Mouse (Mus musculus): Measurements from ENCODE around the gene St6gal1. TPM values are rescaled to one million over a fixed set of nuclear protein-coding genes. Genes with fewer than 3 reads are reported as not detected.

St6gal1 gene
- total RNA-seq, 1 experiment: 7.2 TPM

- Histone ChIP-seq H3K27ac (ENCODE audit: insufficient read depth, low read depth, low read length, poor library complexity, severe bottlenecking) (no peak overlapping the region), H3K4me1 (ENCODE audit: control insufficient read depth in 2 of 2, insufficient read depth in 2 of 2, low read length in 2 of 2, poor library complexity in 1 of 2) (no peaks in the 10 kb centered on the region), H3K36me3 (ENCODE audit: control insufficient read depth, insufficient read depth, low read length, poor library complexity, severe bottlenecking) (no peaks in the 10 kb centered on the region), H3K9ac (ENCODE audit: insufficient read depth, low read depth, low read length, poor library complexity, severe bottlenecking) (no peak overlapping the region), H3K9me3 (ENCODE audit: control insufficient read depth, insufficient read depth, low read depth, low read length) (no peaks in the 10 kb centered on the region), H3K4me3 (ENCODE audit: insufficient read depth in 1 of 2, low read depth in 1 of 2, low read length in 2 of 2, poor library complexity in 1 of 2, severe bottlenecking in 1 of 2) (no peak overlapping the region)
- in situ Hi-C loops (cut with MboI; ENCODE audit: low sequenced_read_pairs in 2 of 2, unreplicated experiment in 2 of 2): no loop called here
- DNase-seq (ENCODE audit: low read depth, low spot score): no peak
- TF ChIP-seq ZC3H11A (IDR thresholded peaks at IDR 0.05; ENCODE audit: borderline replicate concordance, low read depth, low read length) (no peak), ZNF384 (IDR thresholded peaks at IDR 0.05; ENCODE audit: low read depth, low read length) (no peak), HCFC1 (IDR thresholded peaks at IDR 0.05; ENCODE audit: borderline replicate concordance, insufficient read depth, low read length) (no peak), MAFK (IDR thresholded peaks at IDR 0.05; ENCODE audit: insufficient read depth, low read depth, low read length) (no peak), CHD2 (IDR thresholded peaks at IDR 0.05; ENCODE audit: low read depth, low read length) (no peak)
These were observed 81.5 kb downstream of the St6gal1 start for GRCm38 (mm10) chr16:23305830-23306623.

DNA sequence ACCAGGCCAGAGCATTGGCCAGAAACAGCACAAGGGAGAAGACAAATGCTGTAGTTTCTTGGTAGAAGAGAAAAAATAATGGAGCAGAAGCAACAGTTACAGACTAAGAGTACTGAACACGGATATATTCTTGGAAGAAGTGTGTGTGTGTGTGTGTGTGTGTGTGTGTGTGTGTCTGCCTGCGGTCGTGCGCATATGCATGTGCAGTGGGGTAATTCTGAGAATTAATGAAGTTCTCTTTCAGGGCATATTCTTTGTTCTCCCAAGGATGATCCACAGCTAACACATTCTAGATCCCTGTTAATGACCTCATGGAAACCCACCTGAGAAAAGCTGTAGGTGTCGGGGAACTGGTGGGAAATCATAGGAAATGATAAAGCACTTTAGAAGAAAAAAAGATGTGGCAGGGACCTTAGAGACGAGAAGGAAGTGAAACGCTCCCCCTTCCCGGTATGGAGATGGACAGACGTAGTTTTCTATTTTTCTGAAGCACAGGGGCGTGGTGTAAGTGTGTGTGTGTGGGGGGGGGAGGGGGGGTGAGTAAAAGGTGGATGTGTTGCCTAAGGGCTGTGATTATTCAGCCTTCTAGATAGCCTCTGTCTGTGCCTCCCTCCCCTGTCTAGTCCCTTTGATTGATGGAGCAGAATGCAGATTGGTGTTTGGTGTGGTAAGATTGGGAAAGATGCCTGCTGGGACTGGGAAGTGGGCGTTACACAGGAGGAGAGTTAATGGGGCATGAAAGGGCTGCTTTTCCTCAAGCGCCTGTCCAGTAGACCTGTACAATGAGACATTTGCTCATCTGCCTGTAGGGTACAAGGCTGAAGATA, 82.8 kb downstream of the St6gal1 start:
- DNase-seq (ENCODE audit: low read depth, low spot score): no peak
- Histone ChIP-seq H3K4me1 (ENCODE audit: control insufficient read depth in 2 of 2, insufficient read depth in 2 of 2, low read length in 2 of 2, poor library complexity in 1 of 2) (no peaks in the 10 kb centered on the region), H3K27ac (ENCODE audit: insufficient read depth, low read depth, low read length, poor library complexity, severe bottlenecking) (no peak overlapping the region), H3K9me3 (ENCODE audit: control insufficient read depth, insufficient read depth, low read depth, low read length) (no peaks in the 10 kb centered on the region), H3K36me3 (ENCODE audit: control insufficient read depth, insufficient read depth, low read length, poor library complexity, severe bottlenecking) (no peaks in the 10 kb centered on the region), H3K4me3 (ENCODE audit: insufficient read depth in 1 of 2, low read depth in 1 of 2, low read length in 2 of 2, poor library complexity in 1 of 2, severe bottlenecking in 1 of 2) (no peak overlapping the region), H3K9ac (ENCODE audit: insufficient read depth, low read depth, low read length, poor library complexity, severe bottlenecking) (no peak overlapping the region)
- in situ Hi-C loops (cut with MboI; ENCODE audit: low sequenced_read_pairs in 2 of 2, unreplicated experiment in 2 of 2): no loop called here
- TF ChIP-seq CHD2 (IDR thresholded peaks at IDR 0.05; ENCODE audit: low read depth, low read length): no peak
- no peak for TF ChIP-seq ZC3H11A (IDR thresholded peaks at IDR 0.05; ENCODE audit: borderline replicate concordance, low read depth, low read length)
- TF ChIP-seq ZNF384 (IDR thresholded peaks at IDR 0.05; ENCODE audit: low read depth, low read length): no peak
- TF ChIP-seq MAFK (IDR thresholded peaks at IDR 0.05; ENCODE audit: insufficient read depth, low read depth, low read length): no peak
- no peak for TF ChIP-seq HCFC1 (IDR thresholded peaks at IDR 0.05; ENCODE audit: borderline replicate concordance, insufficient read depth, low read length)

- Histone ChIP-seq H3K36me3 (ENCODE audit: control insufficient read depth, insufficient read depth, low read length, poor library complexity, severe bottlenecking) (no peaks in the 10 kb centered on the region), H3K9me3 (ENCODE audit: control insufficient read depth, insufficient read depth, low read depth, low read length) (no peaks in the 10 kb centered on the region), H3K4me1 (ENCODE audit: control insufficient read depth in 2 of 2, insufficient read depth in 2 of 2, low read length in 2 of 2, poor library complexity in 1 of 2) (no peaks in the 10 kb centered on the region), H3K9ac (ENCODE audit: insufficient read depth, low read depth, low read length, poor library complexity, severe bottlenecking) (no peak overlapping the region), H3K27ac (ENCODE audit: insufficient read depth, low read depth, low read length, poor library complexity, severe bottlenecking) (no peak overlapping the region), H3K4me3 (ENCODE audit: insufficient read depth in 1 of 2, low read depth in 1 of 2, low read length in 2 of 2, poor library complexity in 1 of 2, severe bottlenecking in 1 of 2) (no peak overlapping the region)
- in situ Hi-C loops (cut with MboI; ENCODE audit: low sequenced_read_pairs in 2 of 2, unreplicated experiment in 2 of 2): no loop called here
- DNase-seq (ENCODE audit: low read depth, low spot score): no peak
- TF ChIP-seq ZNF384 (IDR thresholded peaks at IDR 0.05; ENCODE audit: low read depth, low read length) (no peak), CHD2 (IDR thresholded peaks at IDR 0.05; ENCODE audit: low read depth, low read length) (no peak), HCFC1 (IDR thresholded peaks at IDR 0.05; ENCODE audit: borderline replicate concordance, insufficient read depth, low read length) (no peak), MAFK (IDR thresholded peaks at IDR 0.05; ENCODE audit: insufficient read depth, low read depth, low read length) (no peak), ZC3H11A (IDR thresholded peaks at IDR 0.05; ENCODE audit: borderline replicate concordance, low read depth, low read length) (no peak)
These were observed 83.5 kb downstream of the St6gal1 start for GRCm38 (mm10) chr16:23308012-23308554.

- H3K4me3 ChIP-seq (ENCODE audit: insufficient read depth in 1 of 2, low read depth in 1 of 2, low read length in 2 of 2, poor library complexity in 1 of 2, severe bottlenecking in 1 of 2): no peak overlapping the region
- no peaks in the 10 kb centered on the region for H3K36me3 ChIP-seq (ENCODE audit: control insufficient read depth, insufficient read depth, low read length, poor library complexity, severe bottlenecking)
- in situ Hi-C loops (cut with MboI; ENCODE audit: low sequenced_read_pairs in 2 of 2, unreplicated experiment in 2 of 2): no loop called here
- no peak overlapping the region for H3K9ac ChIP-seq (ENCODE audit: insufficient read depth, low read depth, low read length, poor library complexity, severe bottlenecking)
- H3K4me1 ChIP-seq (ENCODE audit: control insufficient read depth in 2 of 2, insufficient read depth in 2 of 2, low read length in 2 of 2, poor library complexity in 1 of 2): no peaks in the 10 kb centered on the region
- H3K9me3 ChIP-seq (ENCODE audit: control insufficient read depth, insufficient read depth, low read depth, low read length): no peaks in the 10 kb centered on the region
- DNase-seq (ENCODE audit: low read depth, low spot score): no peak
- H3K27ac ChIP-seq (ENCODE audit: insufficient read depth, low read depth, low read length, poor library complexity, severe bottlenecking): no peak overlapping the region
- TF ChIP-seq ZC3H11A (IDR thresholded peaks at IDR 0.05; ENCODE audit: borderline replicate concordance, low read depth, low read length): no peak
- no peak for TF ChIP-seq HCFC1 (IDR thresholded peaks at IDR 0.05; ENCODE audit: borderline replicate concordance, insufficient read depth, low read length)
- no peak for TF ChIP-seq CHD2 (IDR thresholded peaks at IDR 0.05; ENCODE audit: low read depth, low read length)
- no peak for TF ChIP-seq MAFK (IDR thresholded peaks at IDR 0.05; ENCODE audit: insufficient read depth, low read depth, low read length)
- no peak for TF ChIP-seq ZNF384 (IDR thresholded peaks at IDR 0.05; ENCODE audit: low read depth, low read length)
These were observed 84.5 kb downstream of the St6gal1 start for GRCm38 (mm10) chr16:23309080-23309479.
